ENCODE assay signal across 30 mouse cellular contexts in genomic region chr6:92858721-92859510, GRCm38 (mm10). TPM values are rescaled to one million over a fixed set of nuclear protein-coding genes. Genes with fewer than 3 reads are reported as not detected.
DNase-seq lines count a peak whose midpoint lies in the region; ATAC-seq and TF ChIP-seq lines count a peak whose summit lies in the region.
"Had no signal": no experiment of that assay in that cellular context is flagged by ENCODE, and none has a peak within 500 bp of the region (broad histone marks: within the 10 kb centered on the region; RNA-seq: fewer than 3 reads in every experiment).

No protein-coding gene starts in this region.

- no peaks in the 10 kb centered on the region for H3K27me3 ChIP-seq in heart, postnatal 0 days (ENCODE audit: control insufficient read depth, insufficient read depth, low read length)
- H3K27me3 ChIP-seq in kidney, embryonic 15.5 days, result no peaks in the 10 kb centered on the region
- H3K27me3 ChIP-seq: embryonic facial prominence, embryonic 13.5 days; forebrain, embryonic 15.5 days; liver, embryonic 13.5 days; stomach, embryonic 15.5 days had no signal

- no peak overlapping the region for H3K9ac ChIP-seq in heart, postnatal 0 days (replicated peaks; ENCODE audit: low read depth, low read length)
- no peak overlapping the region for H3K9ac ChIP-seq in kidney, embryonic 15.5 days
- H3K9ac ChIP-seq: embryonic facial prominence, embryonic 13.5 days; forebrain, embryonic 15.5 days; hindbrain, embryonic 14.5 days; liver, embryonic 13.5 days; stomach, embryonic 15.5 days had no signal

- ATAC-seq in heart, postnatal 0 days (ENCODE audit: insufficient read depth, low read depth), result no peak
- ATAC-seq in kidney, embryonic 15.5 days (replicated peaks; ENCODE audit: low FRiP score), result no peak; the same call in 1 of the 2 replicates
- ATAC-seq: CD4-positive, CD25-positive, alpha-beta regulatory T cell, adult 4 months; forebrain, embryonic 15.5 days; inflammation-experienced regulatory T-cells, adult 6 months had no signal

- H3K4me1 ChIP-seq in heart, postnatal 0 days (ENCODE audit: control insufficient read depth, insufficient read depth), result peaks cover 30% of the 10 kb centered on the region
- peaks cover 22% of the 10 kb centered on the region for H3K4me1 ChIP-seq in kidney, embryonic 15.5 days
- H3K4me1 ChIP-seq: forebrain, embryonic 15.5 days; liver, embryonic 13.5 days; stomach, embryonic 15.5 days had no signal

- no peak overlapping the region for H3K4me2 ChIP-seq in heart, postnatal 0 days (ENCODE audit: low read depth, low read length)
- H3K4me2 ChIP-seq in kidney, embryonic 15.5 days, result no peak overlapping the region
- H3K4me2 ChIP-seq: embryonic facial prominence, embryonic 13.5 days; forebrain, embryonic 15.5 days; hindbrain, embryonic 14.5 days; liver, embryonic 13.5 days; midbrain, embryonic 11.5 days had no signal

- no peak for TF ChIP-seq CTCF in heart, postnatal 0 days (IDR thresholded peaks at IDR 0.05; ENCODE audit: low read depth)

- DNase-seq in gastrocnemius, postnatal 25 days, result peak; percentile 25
- no peak for DNase-seq in gastrocnemius, postnatal 10 days
- DNase-seq in heart, postnatal 0 days (ENCODE audit: low spot score), result no peak
- no peak for DNase-seq in heart, adult 8-10 months (ENCODE audit: low spot score)
- peak; percentile 57 to 79 for DNase-seq in kidney, postnatal 36 days
- DNase-seq in cerebellum, adult 8-10 months, result no peak
- DNase-seq in embryo, embryonic 11 days, result no peak
- DNase-seq: adrenal gland, postnatal 36 days; cerebellum, adult 11-12 months; cerebellum, postnatal 25 days; heart, postnatal 10 days; layer of hippocampus, adult 9-11 months; liver, embryonic 13.5 days; lung, adult 2 months; lung, postnatal 14 days; thymus, postnatal 25 days had no signal

- peaks cover 52% of the 10 kb centered on the region for H3K36me3 ChIP-seq in heart, postnatal 0 days (replicated peaks; ENCODE audit: control insufficient read depth, insufficient read depth, low read length)
- H3K36me3 ChIP-seq in kidney, embryonic 15.5 days, result peaks cover 69% of the 10 kb centered on the region
- H3K36me3 ChIP-seq: forebrain, embryonic 15.5 days; liver, embryonic 13.5 days had no signal

- no peak overlapping the region for H3K4me3 ChIP-seq in heart, postnatal 0 days (ENCODE audit: low read depth, low read length)
- no peak overlapping the region for H3K4me3 ChIP-seq in kidney, embryonic 15.5 days (replicated peaks)
- H3K4me3 ChIP-seq: embryonic facial prominence, embryonic 13.5 days; erythroblast, embryonic 14.5 days; forebrain, embryonic 15.5 days; liver, embryonic 13.5 days; stomach, embryonic 15.5 days had no signal

- 72% methylated on average over 12 of the region's 12 CpGs for WGBS in heart, postnatal 0 days
- 76% methylated on average over 12 of the region's 12 CpGs for WGBS in kidney, embryonic 15.5 days

- TF ChIP-seq EP300 in heart, postnatal 0 days (IDR thresholded peaks at IDR 0.05; ENCODE audit: low read depth), result no peak

- H3K9me3 ChIP-seq in heart, postnatal 0 days (replicated peaks; ENCODE audit: control insufficient read depth, low read length), result no peaks in the 10 kb centered on the region
- H3K9me3 ChIP-seq in kidney, embryonic 15.5 days (replicated peaks), result no peaks in the 10 kb centered on the region
- H3K9me3 ChIP-seq: embryonic facial prominence, embryonic 13.5 days; forebrain, embryonic 15.5 days; liver, embryonic 13.5 days; stomach, embryonic 15.5 days had no signal

- H3K27ac ChIP-seq in heart, postnatal 0 days (ENCODE audit: low read depth), result peak overlapping the region; percentile 67
- peak overlapping the region; percentile 81 for H3K27ac ChIP-seq in kidney, embryonic 15.5 days
- H3K27ac ChIP-seq: embryonic facial prominence, embryonic 13.5 days; forebrain, embryonic 15.5 days; hindbrain, embryonic 14.5 days; liver, embryonic 13.5 days had no signal

RNA-seq across cellular contexts. Expression of gene Gm15737, which starts 10.2 kb away (rescaled TPM):
- under 1 TPM; 0.48 to 0.74 TPM for total RNA-seq in gastrocnemius, postnatal 25 days (2021)
- total RNA-seq in gastrocnemius, postnatal 10 days (2021), result under 1 TPM; 0.68 to 0.92 TPM
- 0.15 and 0.35 TPM in 2 replicates for total RNA-seq in heart, postnatal 0 days (2014; rRNA removed; ENCODE audit: low replicate concordance)
- 0.26 TPM in 2 replicates for polyA plus RNA-seq in heart, postnatal 0 days (2015; fragmentation: Nextera tagmentation; extraction: Ambion mirVana)
- total RNA-seq in heart, adult 8-10 months (2022), result under 1 TPM; 0.20 to 0.72 (median 0.27) TPM
- 0.06 and 0.08 TPM in 2 replicates for polyA plus RNA-seq in kidney, embryonic 15.5 days (2015; fragmentation: Nextera tagmentation; extraction: Ambion mirVana)
- total RNA-seq: adrenal gland, postnatal 36 days; left cerebral cortex, adult 18-20 months; left cerebral cortex, postnatal 25 days; megakaryocyte progenitor cell, adult 5-6 weeks; midbrain, postnatal 0 days had no signal
- polyA plus RNA-seq: CD4-positive, CD25-positive, alpha-beta regulatory T cell, adult 4 months; embryonic facial prominence, embryonic 13.5 days; erythroblast, embryonic 14.5 days; forebrain, embryonic 15.5 days; inflammation-experienced regulatory T-cells, adult 6 months; liver, embryonic 13.5 days; lung, adult 2 months; midbrain, embryonic 11.5 days; midbrain, postnatal 0 days had no signal

RNA-seq across cellular contexts. Expression of gene A730049H05Rik, which starts 42.6 kb away (rescaled TPM):
- under 1 TPM in 1 of 2 experiments, not detected in 1; 0.19 TPM for total RNA-seq in gastrocnemius, postnatal 25 days (2021)
- under 1 TPM in 1 of 2 experiments, not detected in 1; 0.12 TPM for total RNA-seq in gastrocnemius, postnatal 10 days (2021)
- total RNA-seq in heart, postnatal 0 days (2014; rRNA removed; ENCODE audit: low replicate concordance), result 0.46 TPM in 2 replicates
- polyA plus RNA-seq in heart, postnatal 0 days (2015; fragmentation: Nextera tagmentation; extraction: Ambion mirVana), result 1.3 and 1.7 TPM in 2 replicates
- total RNA-seq in heart, adult 8-10 months (2022), result under 1 TPM; 0.11 to 0.22 (median 0.16) TPM
- polyA plus RNA-seq in kidney, embryonic 15.5 days (2015; fragmentation: Nextera tagmentation; extraction: Ambion mirVana), result 1.9 and 2.9 TPM in 2 replicates
- total RNA-seq: left cerebral cortex, adult 18-20 months; megakaryocyte progenitor cell, adult 5-6 weeks had no signal
- polyA plus RNA-seq: CD4-positive, CD25-positive, alpha-beta regulatory T cell, adult 4 months; erythroblast, embryonic 14.5 days; large intestine, adult 2 months had no signal

Comparison
In these comparisons a context has a peak if more than half of its experiments do, and no peak if none do; other contexts are left out.
1. DNase-seq: peak in gastrocnemius, postnatal 25 days (single experiment) and kidney, postnatal 36 days (2 of 2); none in gastrocnemius, postnatal 10 days (single experiment), heart, postnatal 0 days (single experiment), heart, adult 8-10 months (single experiment), cerebellum, adult 8-10 months (single experiment) and embryo, embryonic 11 days (single experiment).